Mouse (Mus musculus) CH12.LX (cell line): ENCODE results near the gene Gm9507.

ENCODE experiments used
- CTCF ChIP-seq, 2 experiments: IDR thresholded peaks in 1 of 2; conservative IDR thresholded peaks in 1 of 2; 2 replicates each; pipeline ENCODE4 v1.5.1; 2011 to 2012; ENCODE audit warnings: low read depth in 2 of 2, low read length in 2 of 2, improper control_type of control experiment in 1 of 2, inconsistent platforms in 1 of 2, mild to moderate bottlenecking in 1 of 2, moderate library complexity in 1 of 2
- KAT2A ChIP-seq: IDR thresholded peaks from 2 replicates; pipeline ENCODE4 v1.6.1; 2012; ENCODE audit warnings: low read length, improper control_type of control experiment, inconsistent platforms; ENCODE audit not compliant: insufficient replicate concordance
- MEF2A ChIP-seq: IDR thresholded peaks from 2 replicates; pipeline ENCODE4 v1.6.1; 2014; ENCODE audit warnings: low read depth, mild to moderate bottlenecking, inconsistent platforms, low read length, improper control_type of control experiment, borderline replicate concordance
- USF1 ChIP-seq: IDR thresholded peaks from 2 replicates; pipeline ENCODE4 v1.6.1; 2014; ENCODE audit warnings: low read depth, mild to moderate bottlenecking, inconsistent platforms, low read length, improper control_type of control experiment

- no peak for TF ChIP-seq CTCF (conservative IDR thresholded peaks at IDR 0.05 in 1 of 2, IDR thresholded peaks at IDR 0.05 in 1 of 2; ENCODE audit: low read depth in 2 of 2, low read length in 2 of 2)
- no peak for TF ChIP-seq USF1
- no peak for TF ChIP-seq MEF2A
- no peak for TF ChIP-seq KAT2A
Measured at GRCm38 (mm10) chr10:77804095-77804494, 7.5 kb downstream of the Gm9507 start.
